Mouse (Mus musculus): ENCODE data around the gene Rere.

The Rere gene

GRCm38 (mm10) chr4:150382504-150382903 is 101.1 kb downstream of the Rere start:
- DNase-seq (ENCODE audit: inconsistent ontology term): no peak

DNA sequence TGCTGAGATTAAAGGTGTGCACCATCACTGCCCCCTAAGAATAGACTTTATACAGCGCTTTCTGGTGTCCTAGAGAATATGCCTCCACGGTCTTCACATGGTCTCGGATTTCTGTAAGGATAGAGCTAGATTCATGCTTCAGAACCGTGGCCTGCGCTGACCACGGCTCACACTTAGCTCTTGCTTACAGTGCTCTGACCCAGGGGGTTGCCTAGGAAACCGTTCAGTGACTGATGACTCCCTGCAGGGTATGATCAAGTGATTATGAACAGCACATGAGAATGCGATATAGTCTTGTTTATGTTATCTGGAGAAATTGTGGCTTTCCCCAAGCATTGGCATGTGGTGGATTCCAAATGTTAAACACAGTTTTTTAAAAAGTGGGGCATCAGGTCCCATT is 103.0 kb downstream of the Rere start:
- no peak for DNase-seq (ENCODE audit: inconsistent ontology term)

GRCm38 (mm10) chr4:150384899-150385298 is 103.5 kb downstream of the Rere start:
- no peak for DNase-seq (ENCODE audit: inconsistent ontology term)

GRCm38 (mm10) chr4:150388518-150388917 is 107.1 kb downstream of the Rere start:
- no peak for DNase-seq (ENCODE audit: inconsistent ontology term)

GRCm38 (mm10) chr4:150393607-150394006 is 112.2 kb downstream of the Rere start:
- DNase-seq (ENCODE audit: inconsistent ontology term): no peak

DNA sequence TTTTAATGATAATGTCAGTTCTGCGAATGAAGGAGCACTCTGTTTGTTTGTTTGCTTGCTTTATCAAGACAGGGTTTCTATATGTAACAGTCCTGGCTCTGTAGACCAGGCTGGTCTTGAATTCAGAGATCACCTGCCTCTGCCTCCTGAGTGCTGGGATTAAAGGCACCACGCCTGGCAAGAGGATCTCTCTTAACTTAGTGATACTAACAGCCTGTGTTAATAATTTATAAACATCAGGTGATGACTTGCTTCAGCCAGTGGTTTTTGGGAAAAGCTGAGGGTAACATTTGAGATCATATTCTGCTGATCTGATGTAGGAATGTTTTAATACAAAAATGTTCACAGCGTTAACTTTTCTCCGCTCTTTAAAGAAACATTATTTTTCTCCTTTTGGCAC is 112.6 kb downstream of the Rere start:
- DNase-seq (ENCODE audit: inconsistent ontology term): no peak

DNA sequence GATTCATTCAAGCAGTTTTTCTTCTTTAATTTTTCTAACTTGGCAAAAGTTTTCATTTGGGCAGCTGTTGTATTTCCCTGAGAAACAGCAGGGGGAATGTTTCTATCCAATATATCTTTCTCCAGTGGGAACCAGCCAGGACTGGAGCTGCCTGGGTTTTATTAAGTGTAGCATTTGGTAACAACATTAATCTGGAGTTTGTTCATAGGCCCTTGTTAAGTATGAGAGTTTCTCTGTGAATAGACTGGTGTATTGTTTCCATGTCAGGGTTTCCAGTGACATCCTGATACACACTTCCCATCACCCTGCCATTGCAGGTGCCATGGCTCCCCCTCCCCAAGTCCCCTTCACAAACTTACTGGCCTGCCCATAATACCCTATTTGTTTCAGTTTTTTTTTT is 114.9 kb downstream of the Rere start:
- no peak for DNase-seq (ENCODE audit: inconsistent ontology term)

DNA sequence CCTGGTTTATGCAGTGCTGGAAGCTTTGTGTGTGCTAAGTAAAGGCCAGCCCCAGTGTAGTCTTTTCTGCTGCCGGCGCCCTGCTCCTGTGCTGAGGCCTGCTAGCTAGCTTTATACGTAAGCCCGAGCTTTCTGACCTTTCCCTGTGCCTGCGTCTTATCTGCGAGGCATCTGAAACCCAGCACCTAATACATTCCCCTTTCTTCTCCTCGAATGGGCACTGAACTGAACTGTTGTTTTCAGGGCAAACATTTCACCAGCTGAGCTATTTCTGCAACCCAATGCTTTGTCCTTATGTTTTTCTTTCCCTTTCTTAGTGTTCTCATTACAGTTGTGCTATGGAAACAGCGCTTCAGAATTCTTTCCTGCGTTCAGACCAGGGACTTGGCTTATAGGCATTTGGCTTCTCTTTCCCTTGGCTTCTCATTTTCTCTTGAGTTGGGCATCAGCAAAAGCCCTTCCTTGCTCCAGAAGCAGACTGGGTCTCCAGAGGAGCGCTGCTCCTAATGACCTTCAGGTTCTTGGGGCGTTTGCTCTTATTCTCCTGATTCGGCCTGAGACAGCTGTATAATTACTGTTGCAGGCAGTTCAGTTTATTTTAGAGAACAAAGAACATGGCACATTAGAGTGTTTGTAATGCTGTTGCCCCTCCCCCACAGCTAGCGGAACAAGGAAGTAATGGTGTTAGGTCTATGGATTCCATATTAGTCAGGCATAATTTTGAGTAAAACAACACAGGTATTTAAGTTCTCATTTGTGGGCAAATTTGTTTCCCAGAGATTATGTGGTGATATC is 115.6 kb downstream of the Rere start:
- DNase-seq (ENCODE audit: inconsistent ontology term): no peak

- no peak for DNase-seq (ENCODE audit: inconsistent ontology term)
These were observed 117.6 kb downstream of the Rere start for GRCm38 (mm10) chr4:150399032-150399431.

DNA sequence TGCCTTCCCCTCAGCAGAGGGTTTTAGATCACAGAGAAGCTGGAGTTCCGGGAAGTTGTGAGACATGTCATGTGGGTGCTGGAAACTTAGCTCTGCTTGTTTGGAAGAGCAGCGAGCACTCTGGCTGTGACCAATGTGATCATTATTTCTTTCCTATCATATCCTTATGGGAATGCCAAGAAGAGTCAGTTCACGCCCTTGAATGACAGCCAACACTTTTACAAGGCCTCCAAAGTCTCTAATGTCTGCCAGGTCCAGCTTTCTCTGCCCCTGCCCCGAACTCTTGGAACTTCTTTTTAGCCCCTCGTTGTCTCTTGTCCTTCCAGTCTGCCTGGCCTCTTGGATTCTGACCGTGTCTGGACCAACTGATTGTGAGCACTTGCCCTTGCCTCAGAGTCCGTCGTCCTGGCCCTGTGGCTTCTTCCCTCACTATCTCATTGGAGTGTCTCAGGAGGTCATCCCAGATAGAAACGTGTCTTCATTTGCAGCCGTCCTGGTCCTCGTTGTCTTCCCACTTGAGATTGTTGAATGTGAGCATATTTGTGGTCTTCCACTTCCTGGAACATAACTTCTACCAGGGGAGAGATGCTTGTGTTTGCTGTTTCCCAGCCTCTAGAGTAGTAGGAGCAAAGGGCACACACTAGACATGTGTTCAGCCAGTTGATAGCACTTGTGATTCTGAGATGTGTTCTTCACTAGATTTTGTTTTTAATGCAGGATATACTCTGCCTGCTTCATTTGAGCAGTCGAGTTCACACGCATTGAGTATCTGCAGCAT is 120.6 kb downstream of the Rere start:
- peak; percentile 49 for DNase-seq (ENCODE audit: inconsistent ontology term)

GRCm38 (mm10) chr4:150402608-150402985 is 121.2 kb downstream of the Rere start:
- DNase-seq (ENCODE audit: inconsistent ontology term): no peak

- no peak for DNase-seq (ENCODE audit: inconsistent ontology term)
These were observed 122.5 kb downstream of the Rere start for GRCm38 (mm10) chr4:150403941-150404340.

- peak; percentile 36 for DNase-seq (ENCODE audit: inconsistent ontology term)
These were observed 123.1 kb downstream of the Rere start for GRCm38 (mm10) chr4:150404583-150404982.

GRCm38 (mm10) chr4:150405786-150406185 is 124.3 kb downstream of the Rere start:
- no peak for DNase-seq (ENCODE audit: inconsistent ontology term)

DNA sequence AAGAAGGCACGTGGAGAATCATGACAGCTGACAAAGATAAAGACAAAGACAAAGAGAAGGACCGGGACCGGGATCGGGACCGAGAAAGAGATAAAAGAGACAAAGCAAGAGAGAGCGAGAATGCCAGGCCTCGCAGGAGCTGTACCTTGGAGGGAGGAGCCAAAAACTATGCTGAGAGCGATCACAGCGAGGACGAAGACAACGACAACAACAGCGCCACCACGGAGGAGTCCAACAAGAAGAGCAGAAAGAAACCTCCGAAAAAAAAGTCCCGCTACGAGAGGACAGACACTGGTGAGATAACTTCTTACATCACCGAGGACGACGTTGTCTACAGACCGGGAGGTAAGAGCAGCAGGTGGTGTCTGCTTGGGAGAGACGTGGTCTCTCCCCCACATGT is 124.9 kb downstream of the Rere start:
- DNase-seq (ENCODE audit: inconsistent ontology term): no peak

- no peak for DNase-seq (ENCODE audit: inconsistent ontology term)
These were observed 125.4 kb downstream of the Rere start for GRCm38 (mm10) chr4:150406821-150407220.

DNA sequence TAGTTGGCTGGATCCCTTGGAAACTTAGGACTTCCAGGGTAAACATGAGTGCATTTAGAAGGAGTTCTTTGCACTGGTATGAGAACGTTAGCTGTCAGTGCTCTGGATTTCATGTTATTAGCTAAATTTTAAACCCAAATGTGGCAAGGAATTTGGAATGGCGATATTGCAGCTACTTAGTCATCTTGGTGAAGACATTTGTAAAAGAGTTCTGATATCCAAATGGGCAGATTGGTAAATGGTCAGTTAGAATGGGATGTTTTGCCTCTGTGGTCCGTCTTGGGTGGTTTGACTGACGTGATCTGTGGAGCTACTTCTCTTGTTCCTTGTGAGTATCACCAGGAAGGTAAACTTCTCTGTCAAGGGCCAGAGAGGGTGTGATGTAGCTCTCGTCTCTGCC is 132.8 kb downstream of the Rere start:
- no peak for DNase-seq (ENCODE audit: inconsistent ontology term)

GRCm38 (mm10) chr4:150414759-150415158 is 133.3 kb downstream of the Rere start:
- no peak for DNase-seq (ENCODE audit: inconsistent ontology term)

DNA sequence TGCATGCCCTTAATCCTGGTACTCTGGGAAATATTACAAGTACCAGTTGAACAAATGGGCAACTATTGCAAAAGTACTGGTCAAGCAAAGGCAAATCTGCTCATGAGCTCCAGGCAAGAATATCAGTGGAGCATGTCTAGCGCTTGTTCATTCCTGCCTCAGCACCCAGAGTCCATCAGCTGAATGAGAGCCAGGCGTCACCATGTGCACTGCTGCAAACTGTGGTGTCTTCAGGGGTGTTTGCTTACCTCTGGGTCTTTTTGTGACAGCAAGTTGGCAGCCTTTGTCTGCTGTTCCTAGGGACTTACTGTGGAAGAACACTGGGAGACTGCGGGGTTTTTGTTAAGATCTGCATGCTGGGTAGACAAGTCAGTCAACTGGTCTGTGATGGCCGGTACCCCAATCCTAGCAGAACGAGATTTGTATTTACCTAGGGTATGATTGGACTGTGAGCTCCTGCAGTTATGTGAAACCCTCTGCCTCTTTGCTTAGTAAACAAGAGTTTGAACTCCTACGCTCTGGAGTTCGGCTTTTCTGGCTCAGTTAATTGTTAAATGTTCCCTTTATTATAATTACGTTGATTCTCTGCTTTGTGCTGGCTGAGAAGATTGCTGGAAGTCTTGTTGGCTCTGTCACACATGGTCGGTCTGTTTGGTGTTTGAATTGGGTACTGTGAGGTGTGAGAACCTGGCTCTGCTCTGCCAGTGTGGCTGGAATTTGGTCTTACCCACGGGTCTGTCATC is 134.0 kb downstream of the Rere start:
- peak; percentile 68 for DNase-seq (ENCODE audit: inconsistent ontology term)

- DNase-seq (ENCODE audit: inconsistent ontology term): peak; percentile 68
These were observed 139.3 kb downstream of the Rere start for GRCm38 (mm10) chr4:150420576-150421263.

GRCm38 (mm10) chr4:150426098-150426879 is 144.8 kb downstream of the Rere start:
- DNase-seq (ENCODE audit: inconsistent ontology term): no peak
